Mouse (Mus musculus) C2C12 (cell line): ENCODE results near the gene Lhx1. TPM values are rescaled to one million over a fixed set of nuclear protein-coding genes. Genes with fewer than 3 reads are reported as not detected.

Source experiments
- H3K27me3 ChIP-seq: one replicate; pipeline ENCODE4 v1.6.1; 2011; ENCODE audit not compliant: control insufficient read depth, insufficient read depth, insufficient read length
- H3K36me3 ChIP-seq: one replicate; pipeline ENCODE4 v1.6.1; 2011; ENCODE audit not compliant: control insufficient read depth, insufficient read depth
- H3K4me3 ChIP-seq: one replicate; pipeline ENCODE4 v1.5.1; 2011; ENCODE audit warnings: mild to moderate bottlenecking, control low read depth; ENCODE audit not compliant: poor library complexity, insufficient read depth, severe bottlenecking
- H3K79me2 ChIP-seq: one replicate; pipeline ENCODE4 v1.6.1; 2011; ENCODE audit not compliant: control insufficient read depth, insufficient read depth
- H3K79me3 ChIP-seq: one replicate; pipeline ENCODE4 v1.6.1; 2011; ENCODE audit warnings: low read depth, control low read depth
- H3ac ChIP-seq: one replicate; pipeline ENCODE3; 2011; ENCODE audit warnings: low read depth; ENCODE audit not compliant: control insufficient read depth, insufficient read length
- CEBPB ChIP-seq: IDR thresholded peaks from one replicate; pipeline ENCODE4 v1.6.1; 2011; ENCODE audit warnings: low read depth, mild to moderate bottlenecking, control low read depth, moderate library complexity
- CTCF ChIP-seq: IDR thresholded peaks from one replicate; pipeline ENCODE4 v1.5.1; 2011; ENCODE audit not compliant: control insufficient read depth, insufficient read depth, insufficient read length
- FOSL1 ChIP-seq: IDR thresholded peaks from one replicate; pipeline ENCODE4 v1.8.0; 2011; ENCODE audit warnings: mild to moderate bottlenecking, low read length; ENCODE audit not compliant: poor library complexity, insufficient read depth, severe bottlenecking
- MAX ChIP-seq: IDR thresholded peaks from one replicate; pipeline ENCODE4 v1.6.1; 2011; ENCODE audit warnings: mild to moderate bottlenecking, control low read depth
- MYOD1 ChIP-seq: IDR thresholded peaks from one replicate; pipeline ENCODE4 v1.6.1; 2011; ENCODE audit warnings: low read depth; ENCODE audit not compliant: control insufficient read depth, insufficient read length
- MYOG ChIP-seq: IDR thresholded peaks from one replicate; pipeline ENCODE4 v1.6.1; 2011; ENCODE audit not compliant: control insufficient read depth, insufficient read length; ENCODE audit errors: extremely low read depth
- USF1 ChIP-seq: IDR thresholded peaks from one replicate; pipeline ENCODE4 v1.6.1; 2011; ENCODE audit warnings: low read depth, mild to moderate bottlenecking, control low read depth, moderate library complexity
- polyA plus RNA-seq: library from polyadenylated mRNA; unstranded; fragments of >200 nt; fragmentation: generic; extraction: Trizol; gene quantifications from one replicate; pipeline ENCODE4 v1.2.1, GENCODE M21; 2012; ENCODE audit warnings: missing spikeins

The Lhx1 gene
- polyA plus RNA-seq, 1 experiment = not detected

- Histone ChIP-seq H3K79me2 (peaks cover 46% of the 10 kb centered on the region), H3K27me3 (no peaks in the 10 kb centered on the region), H3K79me3 (peaks cover 13% of the 10 kb centered on the region), H3ac (no peak overlapping the region), H3K4me3 (no peak overlapping the region), H3K36me3 (peaks cover 24% of the 10 kb centered on the region)
- no peak for TF ChIP-seq CEBPB
- TF ChIP-seq MYOD1 = no peak
- no peak for TF ChIP-seq MYOG
- TF ChIP-seq CTCF = no peak
- no peak for TF ChIP-seq FOSL1
- TF ChIP-seq USF1 = no peak
- TF ChIP-seq MAX = no peak
These were observed 43.7 kb downstream of the Lhx1 start for GRCm38 (mm10) chr11:84481661-84482060.

GRCm38 (mm10) chr11:84480451-84480850 is 44.9 kb downstream of the Lhx1 start:
- Histone ChIP-seq H3K79me2 (peaks cover 58% of the 10 kb centered on the region), H3K36me3 (peaks cover 23% of the 10 kb centered on the region), H3K79me3 (peaks cover 13% of the 10 kb centered on the region), H3ac (no peak overlapping the region), H3K27me3 (no peaks in the 10 kb centered on the region), H3K4me3 (no peak overlapping the region)
- TF ChIP-seq MYOD1 (no peak), CEBPB (no peak), MAX (no peak), CTCF (no peak), MYOG (no peak), FOSL1 (no peak), USF1 (no peak)

- TF ChIP-seq MYOD1 (no peak), USF1 (no peak), FOSL1 (no peak), CEBPB (no peak), MAX (no peak), CTCF (no peak), MYOG (no peak)
These were observed 48.7 kb downstream of the Lhx1 start for GRCm38 (mm10) chr11:84476641-84477040.

GRCm38 (mm10) chr11:84475991-84476390 is 49.3 kb downstream of the Lhx1 start:
- Histone ChIP-seq H3K27me3 (no peaks in the 10 kb centered on the region), H3K36me3 (peaks cover 33% of the 10 kb centered on the region), H3K4me3 (no peak overlapping the region), H3K79me2 (peaks cover 60% of the 10 kb centered on the region), H3K79me3 (peaks cover 10% of the 10 kb centered on the region), H3ac (no peak overlapping the region)
- TF ChIP-seq CEBPB (no peak), FOSL1 (no peak), USF1 (no peak), CTCF (no peak), MYOD1 (no peak)

More at GRCm38 (mm10) chr11:84476641-84477040, 48.7 kb downstream of the Lhx1 start:
- no peaks in the 10 kb centered on the region for H3K27me3 ChIP-seq
- H3K4me3 ChIP-seq = no peak overlapping the region
- H3K36me3 ChIP-seq = peaks cover 30% of the 10 kb centered on the region
- no peak overlapping the region for H3ac ChIP-seq
- H3K79me2 ChIP-seq = peaks cover 65% of the 10 kb centered on the region
- H3K79me3 ChIP-seq = peaks cover 10% of the 10 kb centered on the region

- Histone ChIP-seq H3K79me3 (peaks cover 7% of the 10 kb centered on the region), H3K79me2 (peaks cover 42% of the 10 kb centered on the region)
- TF ChIP-seq FOSL1 = no peak
- no peak for TF ChIP-seq MYOD1
- no peak for TF ChIP-seq CEBPB
- TF ChIP-seq CTCF = no peak
- no peak for TF ChIP-seq MAX
- TF ChIP-seq USF1 = no peak
- no peak for TF ChIP-seq MYOG
These were observed 52.2 kb downstream of the Lhx1 start for GRCm38 (mm10) chr11:84473093-84473667.

More at GRCm38 (mm10) chr11:84473093-84473667, 52.2 kb downstream of the Lhx1 start:
- no peaks in the 10 kb centered on the region for H3K27me3 ChIP-seq
- no peak overlapping the region for H3K4me3 ChIP-seq
- peaks cover 54% of the 10 kb centered on the region for H3K36me3 ChIP-seq
- H3ac ChIP-seq = no peak overlapping the region

Other genes starting within 250 kb of the Lhx1 start
- 38.6 TPM for gene Aatf, start 12.0 kb downstream of the Lhx1 start, polyA plus RNA-seq